Mouse (Mus musculus) cerebellum, adult 2 months (tissue): ENCODE results near the gene Plekhb1. TPM values are rescaled to one million over a fixed set of nuclear protein-coding genes. Genes with fewer than 3 reads are reported as not detected.
A peak's percentile ranks its signal among the peaks of the same experiment; 100 is the strongest.

Source experiments
- DNase-seq, 2 experiments: peaks; one replicate each; pipeline ENCODE4 v3.0.0; 2021
- H3K27ac ChIP-seq: fragments of 200-500 bp; 2 replicates; pipeline ENCODE4 v1.5.1; 2012; ENCODE audit warnings: low read length, control low read depth, inconsistent platforms; ENCODE audit not compliant: insufficient read depth
- H3K27me3 ChIP-seq: fragments of 200-500 bp; 2 replicates; pipeline ENCODE4 v1.6.1; 2012; ENCODE audit warnings: inconsistent platforms, mild to moderate bottlenecking, low read length, moderate library complexity; ENCODE audit not compliant: control insufficient read depth, insufficient read depth
- H3K4me1 ChIP-seq: fragments of 200-500 bp; 2 replicates; pipeline ENCODE4 v1.6.1; 2011; ENCODE audit warnings: low read length; ENCODE audit not compliant: control insufficient read depth, insufficient read depth
- H3K4me3 ChIP-seq: fragments of 200-500 bp; replicated peaks from 2 replicates; pipeline ENCODE3; 2011; ENCODE audit warnings: mild to moderate bottlenecking, low read depth, low read length, control low read depth; ENCODE audit not compliant: insufficient read depth
- CTCF ChIP-seq: fragments of 200-500 bp; IDR thresholded peaks from 2 replicates; pipeline ENCODE4 v1.5.1; 2011; ENCODE audit warnings: low read depth, mild to moderate bottlenecking, control low read depth, low read length, moderate library complexity, borderline replicate concordance; ENCODE audit not compliant: insufficient read depth
- POLR2A ChIP-seq: fragments of 200-500 bp; IDR thresholded peaks from 2 replicates; pipeline ENCODE4 v1.6.1; 2011; ENCODE audit warnings: low read length, control low read depth, borderline replicate concordance; ENCODE audit not compliant: insufficient read depth
- WGBS: fragments of 180-500 bp; shearing (Covaris S2); methylation state at CpG from one replicate; pipeline ENCODE4 v1.1.7; 2018; 5-methylcytosine and 5-hydroxymethylcytosine counted together
- polyA plus RNA-seq: library from polyadenylated mRNA; depleted of rRNA; stranded (reverse); fragments of >200 nt; gene quantifications from 2 replicates; pipeline ENCODE4 v1.2.3, GENCODE M21; 2012

Gene Plekhb1
- polyA plus RNA-seq, 1 experiment, result 1,066 TPM

DNA sequence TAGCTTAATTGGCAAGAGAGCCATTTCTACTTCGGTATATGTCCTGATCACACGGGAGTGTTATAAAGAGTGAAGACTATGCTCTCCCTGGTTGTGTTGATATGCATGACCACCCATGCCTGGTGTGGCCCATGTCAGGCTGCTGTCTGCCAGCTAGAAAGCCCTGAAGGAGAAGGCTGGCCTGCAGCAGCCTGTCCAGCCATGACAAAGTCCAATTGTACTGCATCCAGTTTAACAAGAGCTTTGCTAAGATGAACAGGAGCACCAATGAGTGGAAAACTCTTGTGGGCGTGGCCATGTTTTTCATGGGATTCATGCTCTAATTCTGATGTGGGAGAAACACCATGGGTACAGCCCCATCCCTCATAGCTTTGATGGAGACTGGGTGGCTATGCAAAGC is 37.7 kb downstream of the Plekhb1 start:
- 39% methylated on average over 3 of the region's 3 CpGs for WGBS
- TF ChIP-seq POLR2A, result no peak
- TF ChIP-seq CTCF, result no peak
- no peak for DNase-seq
- H3K27me3 ChIP-seq, result no peaks in the 10 kb centered on the region
- H3K4me3 ChIP-seq, result no peak overlapping the region
- H3K4me1 ChIP-seq, result peaks cover 4% of the 10 kb centered on the region; the same call in 1 of the 2 replicates
- H3K27ac ChIP-seq, result no peak overlapping the region

DNA sequence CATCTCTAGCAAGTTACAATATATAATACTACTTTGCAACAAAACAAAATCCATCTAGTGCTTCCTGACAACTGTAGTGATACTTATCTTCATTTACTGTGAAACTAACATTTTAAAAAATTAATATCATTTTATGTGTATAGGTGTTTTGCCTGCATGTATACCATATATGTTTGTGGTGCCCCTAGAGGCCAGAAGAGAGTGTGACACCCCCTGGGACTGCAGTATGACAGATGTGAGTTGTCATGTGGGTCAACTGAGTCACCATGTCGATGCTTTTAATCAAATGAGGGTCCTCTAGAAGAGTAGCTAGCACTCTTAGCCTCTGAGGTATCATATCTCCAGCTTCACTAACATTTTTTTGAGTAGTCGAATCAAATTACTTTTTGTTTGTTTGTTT is 39.9 kb downstream of the Plekhb1 start:
- Histone ChIP-seq H3K27ac (no peak overlapping the region), H3K4me1 (peaks cover 4% of the 10 kb centered on the region; the same call in 1 of the 2 replicates), H3K4me3 (no peak overlapping the region), H3K27me3 (no peaks in the 10 kb centered on the region)
- WGBS, result 69% methylated on average over 2 of the region's 2 CpGs
- DNase-seq, result no peak
- TF ChIP-seq POLR2A (no peak), CTCF (peak; percentile 32; the same call in 1 of the 2 replicates)

DNA sequence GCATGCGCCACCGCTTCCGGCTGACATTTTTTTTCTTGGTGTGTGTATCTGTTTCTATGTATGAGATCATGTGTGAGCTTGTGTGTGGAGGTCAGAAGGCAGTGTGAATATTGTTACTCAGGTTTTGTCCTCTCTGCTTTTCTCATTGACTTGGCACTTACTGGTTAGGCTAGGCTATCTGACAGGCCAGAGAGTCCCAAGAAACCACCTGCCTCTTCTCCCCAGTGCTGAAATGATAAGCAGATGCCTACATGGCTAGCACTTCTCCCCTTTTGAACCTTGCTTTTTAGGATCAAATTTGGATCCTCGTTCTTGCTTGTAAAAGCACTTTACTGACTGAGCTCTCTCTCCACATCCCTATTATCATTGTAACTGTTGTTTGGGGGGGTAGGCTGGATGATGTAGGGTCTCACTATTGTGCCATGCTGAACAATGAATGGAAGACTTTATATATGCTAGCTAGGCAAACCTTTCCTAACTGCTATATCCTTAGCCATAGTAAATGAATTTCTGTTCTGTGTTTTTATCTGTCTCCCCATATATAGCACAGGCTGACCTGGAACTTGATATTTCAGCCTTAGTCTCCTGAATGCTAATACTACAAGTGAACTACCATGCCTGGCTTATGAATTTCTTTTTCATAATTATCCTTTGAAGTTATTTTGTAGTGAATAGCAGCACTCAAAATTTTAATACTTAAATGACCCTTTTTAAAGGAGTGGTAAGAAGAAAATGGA is 45.9 kb downstream of the Plekhb1 start:
- no peak for TF ChIP-seq POLR2A
- TF ChIP-seq CTCF, result no peak
- H3K27ac ChIP-seq, result no peak overlapping the region
- H3K4me1 ChIP-seq, result no peaks in the 10 kb centered on the region; the same call in 1 of the 2 replicates
- DNase-seq, result no peak
- no peak overlapping the region for H3K4me3 ChIP-seq
- no peaks in the 10 kb centered on the region for H3K27me3 ChIP-seq
- 83% methylated on average over 4 of the region's 4 CpGs for WGBS

DNA sequence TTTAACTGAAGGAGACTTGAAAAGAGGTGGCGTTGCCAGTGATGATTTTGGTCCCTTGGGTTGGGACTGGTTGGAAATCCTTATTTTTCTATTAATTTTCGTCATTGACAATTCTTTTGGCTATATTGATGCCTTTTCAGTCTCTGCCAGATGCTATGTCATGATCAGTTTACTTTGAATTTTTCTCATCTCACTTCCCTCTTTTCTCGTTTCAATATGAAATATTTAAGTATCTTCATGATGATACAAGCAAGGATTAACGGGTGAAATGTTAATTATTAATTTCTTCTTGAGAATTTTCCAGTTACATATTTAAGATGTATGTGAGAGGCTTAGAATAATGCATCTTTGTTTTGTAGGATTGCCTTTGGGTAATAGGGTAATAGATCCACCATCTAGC is 53.3 kb downstream of the Plekhb1 start:
- peak overlapping the region; percentile 75 for H3K4me3 ChIP-seq
- 3% methylated on average over 4 of the region's 4 CpGs for WGBS

DNA sequence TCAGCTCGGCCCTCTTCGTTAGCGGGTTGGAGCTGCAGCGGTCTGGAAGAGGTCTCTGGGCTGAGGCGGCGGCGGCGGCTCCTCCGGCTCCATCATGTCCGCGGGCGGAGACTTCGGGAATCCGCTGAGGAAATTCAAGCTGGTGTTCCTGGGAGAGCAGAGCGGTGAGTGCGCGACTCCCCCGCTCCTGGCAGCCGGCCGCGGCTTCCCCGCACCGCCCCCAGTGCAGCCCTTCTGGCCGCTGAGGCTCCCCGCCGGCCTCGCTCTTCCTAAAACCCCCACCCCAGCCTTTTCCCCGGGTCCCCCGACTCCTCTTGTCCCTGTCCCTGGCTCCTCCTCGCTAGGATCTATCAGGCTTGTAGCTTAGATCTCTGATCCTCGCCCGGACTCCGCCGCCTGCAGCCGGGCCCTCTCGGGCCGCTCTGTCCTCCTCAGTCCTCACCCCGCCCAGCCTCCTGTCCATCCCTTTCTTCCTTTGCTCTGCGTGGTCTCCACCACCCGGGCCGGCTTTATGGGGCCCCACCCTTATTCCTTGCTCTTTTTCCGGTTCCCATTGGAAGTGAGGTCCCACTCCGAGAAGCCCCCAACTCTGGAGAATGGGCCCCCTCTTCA is 54.0 kb downstream of the Plekhb1 start, which contains the start of gene Mrpl48:
Mrpl48 (minus strand) TSS at position 172 of the 612 bp plus-strand sequence.
- peaks cover 3% of the 10 kb centered on the region; the same call in 1 of the 2 replicates for H3K4me1 ChIP-seq
- no peak for TF ChIP-seq POLR2A
- TF ChIP-seq CTCF, result no peak
- peak within 1 kb of the TSS; percentile 75 for H3K4me3 ChIP-seq
- under 1% methylated on average over 43 of the region's 43 CpGs for WGBS
- DNase-seq, result peak; percentile 80 to 81
- H3K27me3 ChIP-seq, result no peaks in the 10 kb centered on the region
- H3K27ac ChIP-seq, result peak within 1 kb of the TSS; percentile 92

More for the DNA sequence above, 53.3 kb downstream of the Plekhb1 start:
- Histone ChIP-seq H3K27ac (peak overlapping the region; percentile 74; the same call in 1 of the 2 replicates), H3K4me1 (peaks cover 3% of the 10 kb centered on the region; the same call in 1 of the 2 replicates), H3K27me3 (no peaks in the 10 kb centered on the region)
- DNase-seq, result no peak
- TF ChIP-seq POLR2A (no peak), CTCF (no peak)

DNA sequence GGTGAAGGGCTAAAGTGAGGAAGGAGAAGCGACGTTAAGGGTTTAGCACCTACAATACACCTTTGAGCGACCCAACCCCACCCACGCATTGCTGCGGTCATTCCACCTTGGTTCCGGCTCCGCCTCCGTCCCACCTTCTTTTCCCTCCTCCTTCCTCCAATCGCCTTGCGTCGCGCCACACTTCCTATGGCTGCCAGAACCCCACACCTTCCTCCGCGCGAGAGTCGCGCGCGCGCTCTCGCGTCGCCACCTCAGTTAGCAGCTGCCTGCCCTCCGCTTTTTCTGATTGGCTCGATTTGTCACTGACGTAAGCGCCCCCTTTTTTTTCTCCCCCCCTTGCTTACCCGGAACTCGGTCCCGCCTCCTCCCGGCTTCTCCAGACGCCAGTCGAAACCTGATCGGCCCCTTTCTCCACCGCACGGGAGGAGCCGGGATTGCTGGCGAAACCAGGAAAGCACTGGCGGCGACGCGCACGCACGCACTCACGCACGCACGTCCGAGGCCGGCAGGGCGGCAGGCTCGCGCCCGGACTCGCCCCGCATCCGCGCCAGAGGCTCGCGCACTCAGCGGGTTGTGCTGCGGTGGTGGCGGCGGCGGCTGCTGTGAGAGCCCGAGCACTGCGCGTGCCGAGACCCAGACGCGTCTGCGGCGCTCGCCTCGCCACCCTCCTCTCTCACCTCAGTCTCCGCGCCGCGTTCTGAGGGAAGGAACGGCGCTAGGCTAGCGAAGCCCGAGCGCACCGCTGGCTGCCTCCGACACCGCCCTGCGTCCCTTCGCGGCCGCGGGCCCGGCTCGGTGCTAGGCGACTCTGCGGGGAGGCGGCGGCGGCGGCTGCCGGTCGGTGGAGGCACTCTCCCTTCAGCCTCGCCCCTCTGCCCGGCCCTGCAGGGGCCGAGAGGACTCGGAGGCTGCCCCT is 54.7 kb downstream of the Plekhb1 start, which contains the start of gene Rab6a:
Rab6a (plus strand) TSS at position 197 of the 916 bp plus-strand sequence.
- WGBS, result under 1% methylated on average over 102 of the region's 105 CpGs
- Histone ChIP-seq H3K27me3 (no peaks in the 10 kb centered on the region), H3K4me3 (peak within 1 kb of the TSS; percentile 75), H3K27ac (peak within 1 kb of the TSS; percentile 92), H3K4me1 (peaks cover 3% of the 10 kb centered on the region; the same call in 1 of the 2 replicates)
- peak; percentile 97 to 99 for DNase-seq
- peak; percentile 92 for TF ChIP-seq POLR2A
- no peak for TF ChIP-seq CTCF

DNA sequence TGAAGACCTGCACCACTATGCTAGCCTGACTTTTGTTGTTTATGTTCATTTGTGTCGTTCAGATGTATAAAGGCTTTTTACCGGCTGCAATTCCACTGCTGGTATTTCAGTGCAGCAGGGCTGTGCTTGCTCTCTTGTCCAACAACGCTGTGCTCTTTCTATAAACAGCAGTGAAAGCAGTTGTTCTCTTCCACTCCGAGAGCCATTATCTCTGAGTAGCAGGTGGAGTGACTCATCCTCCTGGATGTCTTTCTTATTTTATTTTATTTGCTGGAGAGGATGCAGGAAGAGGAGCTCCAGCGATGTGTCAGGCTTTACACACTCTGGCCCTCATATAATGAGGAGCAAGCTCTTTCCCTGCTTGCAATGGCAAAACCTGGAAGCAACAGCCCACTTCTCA is 62.0 kb downstream of the Plekhb1 start:
- WGBS, result 54% methylated on average over 5 of the region's 5 CpGs
- Histone ChIP-seq H3K27ac (no peak overlapping the region), H3K27me3 (no peaks in the 10 kb centered on the region), H3K4me1 (no peaks in the 10 kb centered on the region), H3K4me3 (no peak overlapping the region)
- no peak for TF ChIP-seq CTCF
- TF ChIP-seq POLR2A, result no peak
- DNase-seq, result no peak
